Mouse (Mus musculus): ENCODE data around the gene A030014E15Rik. TPM values are rescaled to one million over a fixed set of nuclear protein-coding genes. Genes with fewer than 3 reads are reported as not detected.
"Not testable (repeated sequence)": the region's sequence is repeated elsewhere in the genome, so short reads cannot be mapped to it uniquely, and the experiment has no call there.

Gene A030014E15Rik
- polyA plus RNA-seq, 1 experiment = not detected

DNA sequence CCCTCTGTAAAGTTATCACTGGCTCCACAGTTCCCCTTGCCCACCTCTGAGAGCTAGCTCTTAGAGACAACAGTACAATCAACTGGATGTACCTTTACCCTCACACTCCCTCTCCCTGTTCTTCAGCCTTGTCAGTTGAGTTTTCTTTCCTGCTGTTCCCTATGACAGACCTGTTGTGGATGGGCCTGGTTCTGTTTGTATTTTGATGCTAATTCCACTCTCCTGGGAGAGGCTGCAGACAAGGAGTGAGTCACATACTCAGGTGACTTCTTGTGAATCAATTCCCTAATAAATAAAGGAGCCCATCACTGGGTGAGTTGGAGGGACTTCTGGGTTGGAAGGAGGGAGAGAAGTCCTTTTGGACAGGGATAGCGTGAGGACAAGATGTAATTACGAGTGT is 23.9 kb downstream of the A030014E15Rik start:
- 90% methylated on average over 2 of the region's 2 CpGs for WGBS

DNA sequence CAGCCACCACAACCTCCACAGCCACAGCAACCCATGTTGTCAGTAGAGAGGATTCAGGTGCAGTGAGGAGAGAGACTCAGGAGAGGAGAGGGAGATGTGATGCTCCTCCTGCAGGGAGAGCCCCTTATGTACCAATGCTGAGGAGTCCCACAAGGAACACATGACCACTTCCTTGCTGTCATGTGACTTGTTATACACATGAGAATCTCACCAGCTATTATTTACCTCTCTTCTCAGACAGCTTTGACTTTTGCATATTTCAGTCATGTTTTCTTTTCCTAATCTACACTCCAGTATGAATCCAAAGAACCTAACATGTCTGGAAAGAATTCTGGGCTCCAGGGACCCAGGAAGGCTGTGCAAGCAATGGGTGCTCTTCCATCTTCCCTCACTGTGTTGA is 31.2 kb downstream of the A030014E15Rik start, which contains the start of gene Gm7544:
Gene Gm7544, minus strand, starts transcription at position 101 of the 400 bp plus-strand sequence.
- not testable (repeated sequence) for H3K27me3 ChIP-seq (ENCODE audit: control insufficient read depth, insufficient read depth, low read length); H3K4me1 ChIP-seq (replicated peaks; ENCODE audit: control insufficient read depth, insufficient read depth, low read length); H3K4me3 ChIP-seq (ENCODE audit: control insufficient read depth, insufficient read depth, low read length); H3K27ac ChIP-seq (ENCODE audit: control insufficient read depth, insufficient read depth, low read length); H3K36me3 ChIP-seq (ENCODE audit: control insufficient read depth, insufficient read depth, low read length); DNase-seq

More for the DNA sequence above, 23.9 kb downstream of the A030014E15Rik start:
- no peaks in the 10 kb centered on the region for H3K36me3 ChIP-seq (ENCODE audit: control insufficient read depth, insufficient read depth, low read length)
- no peak overlapping the region for H3K27ac ChIP-seq (ENCODE audit: control insufficient read depth, insufficient read depth, low read length)
- no peak overlapping the region for H3K4me3 ChIP-seq (ENCODE audit: control insufficient read depth, insufficient read depth, low read length)
- no peaks in the 10 kb centered on the region for H3K4me1 ChIP-seq (replicated peaks; ENCODE audit: control insufficient read depth, insufficient read depth, low read length)
- no peaks in the 10 kb centered on the region for H3K27me3 ChIP-seq (ENCODE audit: control insufficient read depth, insufficient read depth, low read length)
- TF ChIP-seq CTCF (IDR thresholded peaks at IDR 0.05; ENCODE audit: borderline replicate concordance, control insufficient read depth, extremely low read depth, insufficient read depth, low read length, poor library complexity) (no peak), POLR2A (IDR thresholded peaks at IDR 0.05; ENCODE audit: control insufficient read depth, extremely low read depth, insufficient read depth, low read length, poor library complexity) (no peak)
- DNase-seq = no peak

DNA sequence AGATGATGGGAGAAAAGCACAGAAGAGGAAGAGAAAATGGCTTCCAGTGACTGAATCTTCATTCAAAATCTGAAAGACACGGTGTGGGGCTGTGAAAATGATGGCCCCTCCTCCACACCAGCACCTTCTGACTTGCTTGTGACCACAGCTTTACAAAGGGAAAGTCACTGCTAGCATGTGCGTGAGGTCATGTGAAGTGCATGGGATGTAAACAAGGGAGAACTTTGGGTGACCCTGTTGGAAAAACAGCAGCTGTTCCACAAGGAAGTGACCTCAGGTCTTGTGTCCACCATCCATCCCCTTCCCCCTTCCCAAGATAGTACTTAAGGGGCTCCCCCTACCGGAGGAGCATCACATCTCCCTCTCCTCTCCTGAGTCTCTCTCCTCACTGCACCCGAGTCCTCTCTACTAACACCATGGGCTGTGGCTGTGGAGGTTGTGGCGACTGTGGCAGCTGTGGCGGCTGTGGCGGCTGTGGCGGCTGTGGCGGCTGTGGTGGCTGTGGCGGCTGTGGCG is 35.2 kb downstream of the A030014E15Rik start, which contains the start of gene Gm47955:
Gene Gm47955, plus strand, starts transcription at position 417 of the 516 bp plus-strand sequence.
- no peak for DNase-seq
- Histone ChIP-seq H3K36me3 (ENCODE audit: control insufficient read depth, insufficient read depth, low read length) (no peaks in the 10 kb centered on the region), H3K27me3 (ENCODE audit: control insufficient read depth, insufficient read depth, low read length) (no peaks in the 10 kb centered on the region), H3K4me1 (replicated peaks; ENCODE audit: control insufficient read depth, insufficient read depth, low read length) (no peaks in the 10 kb centered on the region), H3K27ac (ENCODE audit: control insufficient read depth, insufficient read depth, low read length) (no peak within 1 kb of the TSS), H3K4me3 (ENCODE audit: control insufficient read depth, insufficient read depth, low read length) (no peak within 1 kb of the TSS)
- TF ChIP-seq CTCF (IDR thresholded peaks at IDR 0.05; ENCODE audit: borderline replicate concordance, control insufficient read depth, extremely low read depth, insufficient read depth, low read length, poor library complexity) (no peak), POLR2A (IDR thresholded peaks at IDR 0.05; ENCODE audit: control insufficient read depth, extremely low read depth, insufficient read depth, low read length, poor library complexity) (no peak)
- WGBS = 93% methylated on average over 11 of the region's 11 CpGs

DNA sequence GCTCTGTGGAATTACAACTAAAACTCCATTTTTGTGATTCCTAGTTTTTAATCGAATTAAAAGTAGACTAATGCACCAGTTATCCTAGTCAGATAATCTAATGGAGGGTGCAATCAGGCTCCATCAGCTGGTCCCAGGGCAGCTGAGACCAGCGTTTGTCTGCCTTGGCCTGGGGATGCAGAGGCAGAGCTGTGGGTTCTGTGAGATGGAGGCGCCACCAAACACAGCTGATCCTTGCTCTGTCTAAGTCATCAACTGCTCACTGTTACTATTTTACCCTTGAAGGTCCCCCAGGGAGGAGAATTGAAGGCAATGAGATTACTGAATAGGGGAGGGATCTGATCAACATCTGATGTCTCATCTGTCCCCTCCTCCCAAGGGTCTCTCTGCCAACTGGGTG is 41.7 kb downstream of the A030014E15Rik start:
- H3K4me1 ChIP-seq (replicated peaks; ENCODE audit: control insufficient read depth, insufficient read depth, low read length) = no peaks in the 10 kb centered on the region
- H3K27me3 ChIP-seq (ENCODE audit: control insufficient read depth, insufficient read depth, low read length) = no peaks in the 10 kb centered on the region
- no peak overlapping the region for H3K27ac ChIP-seq (ENCODE audit: control insufficient read depth, insufficient read depth, low read length)
- DNase-seq = no peak
- H3K4me3 ChIP-seq (ENCODE audit: control insufficient read depth, insufficient read depth, low read length) = no peak overlapping the region
- TF ChIP-seq POLR2A (IDR thresholded peaks at IDR 0.05; ENCODE audit: control insufficient read depth, extremely low read depth, insufficient read depth, low read length, poor library complexity) = no peak
- no peak for TF ChIP-seq CTCF (IDR thresholded peaks at IDR 0.05; ENCODE audit: borderline replicate concordance, control insufficient read depth, extremely low read depth, insufficient read depth, low read length, poor library complexity)
- WGBS = 82% methylated on average over 3 of the region's 3 CpGs
- H3K36me3 ChIP-seq (ENCODE audit: control insufficient read depth, insufficient read depth, low read length) = no peaks in the 10 kb centered on the region

DNA sequence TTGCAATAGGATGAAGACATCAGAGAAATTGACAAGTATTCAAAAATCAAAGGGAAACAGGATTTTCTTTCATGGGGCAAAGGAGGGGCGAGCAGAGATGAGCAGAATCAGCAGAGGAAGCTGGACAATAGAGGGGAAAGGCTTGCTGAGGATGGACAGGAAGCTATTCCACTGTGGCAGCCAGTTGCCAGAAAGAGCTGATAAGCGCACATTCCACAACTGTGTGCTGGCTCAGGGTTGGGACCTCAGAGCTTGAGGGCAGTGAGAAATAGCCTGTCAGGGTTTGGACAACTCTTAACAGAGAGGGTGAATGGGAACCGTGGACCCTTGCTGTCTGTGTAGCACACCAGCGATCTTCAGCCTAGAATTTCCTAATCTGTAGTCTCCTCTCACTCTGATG is 47.3 kb downstream of the A030014E15Rik start:
- Histone ChIP-seq H3K4me1 (replicated peaks; ENCODE audit: control insufficient read depth, insufficient read depth, low read length) (peaks cover 8% of the 10 kb centered on the region), H3K36me3 (ENCODE audit: control insufficient read depth, insufficient read depth, low read length) (no peaks in the 10 kb centered on the region), H3K27ac (ENCODE audit: control insufficient read depth, insufficient read depth, low read length) (no peak overlapping the region), H3K27me3 (ENCODE audit: control insufficient read depth, insufficient read depth, low read length) (no peaks in the 10 kb centered on the region), H3K4me3 (ENCODE audit: control insufficient read depth, insufficient read depth, low read length) (no peak overlapping the region)
- 60% methylated on average over 4 of the region's 4 CpGs for WGBS
- DNase-seq = no peak
- TF ChIP-seq POLR2A (IDR thresholded peaks at IDR 0.05; ENCODE audit: control insufficient read depth, extremely low read depth, insufficient read depth, low read length, poor library complexity) = no peak
- TF ChIP-seq CTCF (IDR thresholded peaks at IDR 0.05; ENCODE audit: borderline replicate concordance, control insufficient read depth, extremely low read depth, insufficient read depth, low read length, poor library complexity) = no peak

DNA sequence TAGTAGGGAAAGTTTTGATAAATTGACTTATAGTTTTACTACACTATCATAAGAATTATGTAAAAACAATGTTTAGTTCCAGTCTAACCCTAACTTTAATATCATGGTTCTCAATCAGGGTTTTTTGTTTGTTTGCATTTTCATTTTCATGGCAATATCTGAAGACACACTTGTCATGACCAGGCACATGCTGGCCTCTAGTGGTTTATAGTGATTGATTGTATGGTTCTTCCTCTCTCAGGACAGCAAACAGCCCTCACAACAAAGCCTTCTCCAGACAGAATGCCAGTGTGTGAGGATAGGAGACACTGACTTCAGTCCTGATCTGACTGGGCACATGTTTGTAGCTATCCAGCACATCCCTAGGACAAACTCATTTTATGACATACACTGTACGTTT is 48.5 kb downstream of the A030014E15Rik start:
- no peak overlapping the region for H3K27ac ChIP-seq (ENCODE audit: control insufficient read depth, insufficient read depth, low read length)
- DNase-seq = no peak
- no peaks in the 10 kb centered on the region for H3K36me3 ChIP-seq (ENCODE audit: control insufficient read depth, insufficient read depth, low read length)
- 97% methylated on average over 1 of the region's 1 CpGs for WGBS
- TF ChIP-seq CTCF (IDR thresholded peaks at IDR 0.05; ENCODE audit: borderline replicate concordance, control insufficient read depth, extremely low read depth, insufficient read depth, low read length, poor library complexity) (no peak), POLR2A (IDR thresholded peaks at IDR 0.05; ENCODE audit: control insufficient read depth, extremely low read depth, insufficient read depth, low read length, poor library complexity) (no peak)
- no peaks in the 10 kb centered on the region for H3K27me3 ChIP-seq (ENCODE audit: control insufficient read depth, insufficient read depth, low read length)
- H3K4me3 ChIP-seq (ENCODE audit: control insufficient read depth, insufficient read depth, low read length) = no peak overlapping the region
- H3K4me1 ChIP-seq (replicated peaks; ENCODE audit: control insufficient read depth, insufficient read depth, low read length) = peaks cover 8% of the 10 kb centered on the region

DNA sequence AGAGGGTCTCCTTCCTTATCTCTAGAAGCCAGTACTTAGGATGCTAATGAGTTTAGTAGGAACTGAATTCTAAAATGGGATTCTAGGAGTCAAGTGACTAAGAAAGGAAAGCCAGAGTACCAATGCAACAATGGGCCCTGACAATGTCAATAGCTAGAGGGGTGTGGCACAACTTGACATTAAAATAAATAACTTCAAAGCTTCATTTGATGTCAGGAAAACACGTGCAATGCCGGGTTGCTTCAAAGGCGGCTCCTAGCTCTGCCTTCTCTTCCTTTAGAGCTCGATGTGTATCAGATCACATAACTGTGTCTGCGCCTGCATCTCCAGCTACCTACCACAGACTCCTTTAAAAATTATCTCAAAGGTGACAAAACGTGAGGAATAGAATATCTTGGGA is 49.2 kb downstream of the A030014E15Rik start:
- H3K4me3 ChIP-seq (ENCODE audit: control insufficient read depth, insufficient read depth, low read length) = no peak overlapping the region
- H3K36me3 ChIP-seq (ENCODE audit: control insufficient read depth, insufficient read depth, low read length) = no peaks in the 10 kb centered on the region
- no peaks in the 10 kb centered on the region for H3K27me3 ChIP-seq (ENCODE audit: control insufficient read depth, insufficient read depth, low read length)
- H3K4me1 ChIP-seq (replicated peaks; ENCODE audit: control insufficient read depth, insufficient read depth, low read length) = peaks cover 8% of the 10 kb centered on the region
- DNase-seq = no peak
- TF ChIP-seq CTCF (IDR thresholded peaks at IDR 0.05; ENCODE audit: borderline replicate concordance, control insufficient read depth, extremely low read depth, insufficient read depth, low read length, poor library complexity) = no peak
- TF ChIP-seq POLR2A (IDR thresholded peaks at IDR 0.05; ENCODE audit: control insufficient read depth, extremely low read depth, insufficient read depth, low read length, poor library complexity) = no peak
- H3K27ac ChIP-seq (ENCODE audit: control insufficient read depth, insufficient read depth, low read length) = no peak overlapping the region
- WGBS = 26% methylated on average over 6 of the region's 6 CpGs

All from thymus, adult 2 months (tissue).